Mouse (Mus musculus) heart, embryonic 11.5 days (tissue): ENCODE results near the gene Map4k1. TPM values are rescaled to one million over a fixed set of nuclear protein-coding genes. Genes with fewer than 3 reads are reported as not detected.

ENCODE experiments used
- ATAC-seq: fragments of 200-750 bp; cut with Nextera tagmentation; replicated peaks from 2 replicates; pipeline ENCODE4 v1.8.0; 2017; ENCODE audit warnings: moderate library complexity; ENCODE audit not compliant: insufficient number of reproducible peaks, low FRiP score, low TSS enrichment
- H3K27ac ChIP-seq: fragments of 300-500 bp; sonication (generic); 2 replicates; pipeline ENCODE4 v1.5.1; 2014; ENCODE audit warnings: mild to moderate bottlenecking, low read depth, low read length
- H3K27me3 ChIP-seq: fragments of 300-500 bp; sonication (generic); 2 replicates; pipeline ENCODE4 v1.6.1; 2014; ENCODE audit warnings: mild to moderate bottlenecking, low read length, mixed read lengths; ENCODE audit not compliant: control insufficient read depth, insufficient read depth
- H3K36me3 ChIP-seq: fragments of 300-500 bp; sonication (generic); 2 replicates; pipeline ENCODE4 v1.6.1; 2014; ENCODE audit warnings: mild to moderate bottlenecking, low read length, moderate library complexity, mixed read lengths; ENCODE audit not compliant: control insufficient read depth, insufficient read depth
- H3K4me1 ChIP-seq: fragments of 300-500 bp; sonication (generic); 2 replicates; pipeline ENCODE4 v1.6.1; 2014; ENCODE audit warnings: low read length; ENCODE audit not compliant: control insufficient read depth, insufficient read depth
- H3K4me2 ChIP-seq: fragments of 300-500 bp; sonication (generic); 2 replicates; pipeline ENCODE4 v1.6.1; 2014; ENCODE audit warnings: mild to moderate bottlenecking, moderate library complexity
- H3K4me3 ChIP-seq: fragments of 300-500 bp; sonication (generic); 2 replicates; pipeline ENCODE4 v1.5.1; 2014; ENCODE audit warnings: low read depth, low read length
- H3K9ac ChIP-seq: fragments of 300-500 bp; sonication (generic); 2 replicates; pipeline ENCODE4 v1.6.1; 2014; ENCODE audit warnings: mild to moderate bottlenecking, low read depth, low read length, moderate library complexity
- H3K9me3 ChIP-seq: fragments of 300-500 bp; sonication (generic); replicated peaks from 2 replicates; pipeline ENCODE4 v1.6.1; 2016; ENCODE audit warnings: low read length; ENCODE audit not compliant: control insufficient read depth
- WGBS: fragments of 180-500 bp; shearing (Covaris S2); extraction: QIAGEN DNeasy Blood & Tissue Kit; methylation state at CpG from one replicate; pipeline ENCODE4 v1.1.7; 2014; ENCODE audit not compliant: insufficient replicate concordance; 5-methylcytosine and 5-hydroxymethylcytosine counted together
- polyA plus RNA-seq: library from polyadenylated mRNA; unstranded; fragments of >200 nt; fragmentation: Nextera tagmentation; extraction: Ambion mirVana; gene quantifications from 2 replicates; pipeline ENCODE4 v1.2.1, GENCODE M21; 2014

Gene Map4k1
- polyA plus RNA-seq, 1 experiment from 2014 or later: 6.9 TPM

DNA sequence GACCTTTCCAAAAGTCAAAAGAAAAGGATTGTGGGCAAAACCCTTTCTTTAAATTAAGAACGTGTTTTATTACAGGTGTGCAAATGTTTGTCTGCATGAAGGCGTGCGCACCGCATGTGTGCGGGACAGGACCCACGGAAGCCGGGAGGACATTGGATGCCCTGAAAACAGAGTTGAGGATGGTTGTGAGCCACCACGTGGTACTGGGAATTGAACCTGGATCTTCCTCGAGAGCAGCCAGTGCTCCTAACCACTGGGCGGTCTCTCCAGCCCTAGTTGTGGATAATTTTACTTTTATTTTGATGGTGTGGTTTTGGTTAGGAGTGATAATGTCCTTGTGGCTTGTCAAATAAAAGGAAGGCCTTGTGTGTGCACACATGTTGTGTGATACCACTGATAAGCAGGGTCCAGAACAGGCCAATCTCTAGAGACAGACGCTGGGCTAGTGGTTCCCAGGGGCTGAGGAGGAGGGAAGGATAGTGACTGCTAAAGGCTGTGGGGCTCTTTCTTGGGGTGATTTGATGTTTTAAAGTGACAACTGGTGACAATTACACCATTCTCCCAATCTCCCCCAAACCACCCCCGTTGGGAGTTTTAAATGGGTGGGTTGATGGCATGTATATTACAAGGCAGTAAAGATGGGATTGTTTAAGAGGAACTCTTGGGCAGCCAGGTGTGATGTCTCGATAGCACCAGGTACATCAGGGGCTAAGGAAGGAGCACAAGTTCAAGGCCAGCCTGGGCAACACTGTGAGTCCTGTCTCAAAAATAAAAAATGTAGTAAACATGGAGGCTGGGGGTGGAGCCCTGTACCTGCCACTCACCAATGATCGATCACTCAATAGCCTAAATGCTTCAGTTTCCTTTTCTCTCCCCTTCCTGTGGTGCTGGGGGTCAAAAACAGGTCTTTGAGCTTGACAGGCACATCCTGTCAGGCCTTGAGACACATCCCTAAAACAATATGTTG lies 48.1 kb downstream of the Map4k1 start:
- H3K27me3 ChIP-seq: no peaks in the 10 kb centered on the region
- no peaks in the 10 kb centered on the region for H3K4me1 ChIP-seq
- H3K36me3 ChIP-seq: no peaks in the 10 kb centered on the region
- ATAC-seq: no peak
- no peaks in the 10 kb centered on the region for H3K9me3 ChIP-seq
- H3K27ac ChIP-seq: no peak overlapping the region
- no peak overlapping the region for H3K4me2 ChIP-seq
- no peak overlapping the region for H3K4me3 ChIP-seq
- WGBS: 75% methylated on average over 14 of the region's 14 CpGs
- no peak overlapping the region for H3K9ac ChIP-seq

DNA sequence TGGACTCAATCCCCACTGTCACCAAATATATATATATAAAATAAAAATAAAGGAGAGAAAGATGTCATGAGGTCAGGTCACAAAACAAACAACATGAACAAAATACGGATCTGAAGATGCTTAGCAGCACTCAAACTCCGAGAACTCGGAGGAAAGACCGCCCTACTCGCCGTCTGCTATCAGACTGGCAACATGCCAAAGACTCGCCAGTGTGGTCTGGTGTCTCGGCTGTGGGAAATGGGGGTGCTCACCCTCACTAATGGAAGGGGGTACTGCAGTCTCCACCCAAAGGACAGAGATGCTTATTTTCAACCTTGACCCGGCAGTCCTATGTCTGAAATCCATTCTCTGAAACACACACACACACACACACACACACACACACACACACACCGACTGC lies 49.8 kb downstream of the Map4k1 start:
- Histone ChIP-seq H3K4me2 (no peak overlapping the region), H3K4me1 (no peaks in the 10 kb centered on the region), H3K4me3 (no peak overlapping the region), H3K27me3 (no peaks in the 10 kb centered on the region), H3K9ac (no peak overlapping the region), H3K27ac (no peak overlapping the region), H3K36me3 (no peaks in the 10 kb centered on the region), H3K9me3 (no peaks in the 10 kb centered on the region)
- no peak for ATAC-seq
- WGBS: 63% methylated on average over 10 of the region's 10 CpGs

DNA sequence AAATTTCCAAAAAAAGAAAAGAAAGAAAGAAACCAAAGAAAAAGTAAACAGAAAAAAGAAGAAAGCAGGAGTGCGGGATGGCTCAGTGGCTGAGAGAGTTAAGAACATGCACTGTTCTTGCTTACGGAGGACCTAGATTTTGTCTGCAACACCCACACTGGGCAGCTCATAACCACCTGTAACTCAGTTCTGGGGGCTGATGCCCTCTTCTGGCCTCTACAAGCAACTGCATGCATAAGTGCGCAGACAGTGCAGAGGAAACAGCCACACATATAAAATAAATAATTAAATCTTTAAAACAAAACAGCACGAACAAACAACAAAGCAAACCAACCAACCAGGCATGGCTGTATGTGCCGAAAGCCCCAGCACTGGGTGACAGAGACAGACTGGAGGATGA lies 50.8 kb downstream of the Map4k1 start:
- no peak overlapping the region for H3K27ac ChIP-seq
- WGBS: 75% methylated on average over 5 of the region's 5 CpGs
- ATAC-seq: no peak
- no peaks in the 10 kb centered on the region for H3K27me3 ChIP-seq
- H3K36me3 ChIP-seq: no peaks in the 10 kb centered on the region
- no peak overlapping the region for H3K9ac ChIP-seq
- no peak overlapping the region for H3K4me3 ChIP-seq
- H3K9me3 ChIP-seq: no peaks in the 10 kb centered on the region
- no peaks in the 10 kb centered on the region for H3K4me1 ChIP-seq
- H3K4me2 ChIP-seq: no peak overlapping the region

DNA sequence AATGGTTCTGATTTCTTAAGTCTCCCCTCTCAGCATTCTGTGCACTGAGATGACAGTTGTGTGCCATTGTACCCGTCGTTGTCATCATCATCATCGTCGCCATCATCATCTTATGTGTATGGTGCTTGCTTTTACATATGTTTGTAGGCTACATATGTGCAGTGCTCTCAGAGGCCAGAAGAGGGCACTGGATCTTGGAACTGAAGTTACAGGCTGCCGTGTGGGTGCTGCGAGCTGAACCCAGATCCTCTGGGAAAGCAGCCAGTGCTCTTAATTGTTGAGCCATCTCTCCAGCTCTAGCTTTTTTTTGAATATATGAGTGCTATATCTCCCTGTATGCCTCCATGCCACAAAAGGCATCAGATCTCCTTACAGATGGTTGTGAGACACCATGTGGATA lies 55.4 kb downstream of the Map4k1 start:
- no peaks in the 10 kb centered on the region; the same call in 1 of the 2 replicates for H3K27me3 ChIP-seq
- H3K36me3 ChIP-seq: no peaks in the 10 kb centered on the region
- ATAC-seq: no peak
- H3K9ac ChIP-seq: no peak overlapping the region
- no peak overlapping the region for H3K4me2 ChIP-seq
- H3K4me3 ChIP-seq: no peak overlapping the region
- peaks cover 7% of the 10 kb centered on the region; the same call in 1 of the 2 replicates for H3K4me1 ChIP-seq
- no peak overlapping the region for H3K27ac ChIP-seq
- 82% methylated on average over 6 of the region's 6 CpGs for WGBS
- H3K9me3 ChIP-seq: no peaks in the 10 kb centered on the region

DNA sequence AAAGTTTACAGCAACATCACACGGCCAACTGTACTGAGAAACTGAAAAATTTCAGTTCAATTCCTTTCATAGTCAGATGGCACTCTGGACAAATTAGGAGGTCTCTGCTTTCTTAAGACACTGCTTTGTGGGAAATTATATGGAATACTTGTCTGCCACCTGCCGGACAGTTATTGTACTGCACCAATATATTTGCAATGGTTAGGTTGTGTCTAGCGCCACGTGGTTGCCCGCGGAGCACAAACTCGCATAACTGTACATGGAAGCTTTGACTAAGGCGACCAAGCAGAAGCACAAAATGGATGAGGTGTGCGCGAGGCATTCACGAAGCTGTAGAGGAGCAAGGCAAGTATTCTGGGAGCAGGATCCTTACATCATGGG lies 57.7 kb downstream of the Map4k1 start:
- H3K9ac ChIP-seq: peak overlapping the region; percentile 66
- peaks cover 4% of the 10 kb centered on the region for H3K27me3 ChIP-seq
- H3K36me3 ChIP-seq: no peaks in the 10 kb centered on the region
- peak overlapping the region; percentile 45 for H3K4me3 ChIP-seq
- ATAC-seq: no peak; the same call in 1 of the 2 replicates
- WGBS: under 1% methylated on average over 11 of the region's 11 CpGs
- no peak overlapping the region for H3K27ac ChIP-seq
- H3K4me1 ChIP-seq: peaks cover 7% of the 10 kb centered on the region; the same call in 1 of the 2 replicates
- peak overlapping the region; percentile 77 for H3K4me2 ChIP-seq
- no peaks in the 10 kb centered on the region for H3K9me3 ChIP-seq

DNA sequence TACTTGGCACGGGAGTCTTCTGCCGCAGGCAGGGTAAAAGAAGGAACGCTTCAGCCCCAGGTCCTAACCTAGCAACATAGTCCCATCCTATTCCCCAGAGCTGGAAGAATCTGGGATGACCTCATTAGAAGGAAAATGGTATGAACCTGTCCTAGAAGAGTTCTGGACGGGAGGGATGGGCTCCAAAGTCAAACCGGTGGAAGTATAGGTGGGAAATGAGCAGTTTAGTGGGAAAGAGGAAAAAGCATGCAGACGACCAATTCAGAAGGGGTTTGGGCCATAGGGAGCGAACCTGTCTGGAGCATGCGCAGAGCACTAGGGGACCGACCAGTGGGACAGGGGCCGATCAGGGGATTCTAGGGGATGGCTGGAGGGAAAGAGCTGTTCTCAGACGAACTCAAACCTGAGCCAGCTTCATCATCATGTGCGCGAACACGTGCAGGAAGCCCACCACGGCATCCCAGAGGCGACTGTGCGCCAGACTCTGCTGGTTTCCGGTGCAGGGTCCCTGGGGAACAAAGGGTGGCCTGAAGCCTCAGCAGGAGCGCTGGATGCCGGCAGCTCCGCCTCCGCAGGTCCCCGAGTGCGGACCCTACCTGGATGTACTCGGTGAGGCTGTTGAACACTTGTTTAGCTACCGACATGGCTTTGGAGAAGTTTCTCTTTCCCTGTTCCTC lies 58.3 kb downstream of the Map4k1 start:
- no peak overlapping the region for H3K27ac ChIP-seq
- no peak for ATAC-seq
- H3K4me3 ChIP-seq: peak overlapping the region; percentile 45
- 2% methylated on average over 26 of the region's 26 CpGs for WGBS
- H3K9me3 ChIP-seq: no peaks in the 10 kb centered on the region
- H3K9ac ChIP-seq: peak overlapping the region; percentile 66
- H3K4me1 ChIP-seq: peaks cover 7% of the 10 kb centered on the region; the same call in 1 of the 2 replicates
- peak overlapping the region; percentile 77 for H3K4me2 ChIP-seq
- H3K36me3 ChIP-seq: no peaks in the 10 kb centered on the region
- peaks cover 4% of the 10 kb centered on the region for H3K27me3 ChIP-seq

DNA sequence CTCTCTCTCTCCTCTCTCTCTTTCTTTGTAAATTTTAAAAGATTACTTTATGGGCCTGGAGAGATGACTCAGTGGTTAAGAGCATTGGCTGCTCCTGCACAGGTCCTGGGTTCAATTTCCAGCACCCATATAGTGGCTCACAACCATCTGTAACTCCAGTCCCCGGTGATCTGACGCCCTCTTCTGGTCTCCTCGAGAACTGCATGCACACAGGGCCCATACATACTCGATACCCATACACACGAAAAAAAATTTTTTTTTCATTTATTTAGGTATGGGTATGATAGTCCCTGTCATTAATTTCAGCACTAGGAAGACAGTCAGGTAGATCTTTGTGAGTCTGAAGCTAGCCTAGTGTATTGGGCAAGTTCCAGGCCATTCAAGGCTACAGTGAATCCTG lies 59.3 kb downstream of the Map4k1 start:
- WGBS: 78% methylated on average over 5 of the region's 5 CpGs
- no peak overlapping the region for H3K9ac ChIP-seq
- H3K4me3 ChIP-seq: no peak overlapping the region
- ATAC-seq: no peak
- H3K9me3 ChIP-seq: no peaks in the 10 kb centered on the region
- H3K4me2 ChIP-seq: no peak overlapping the region
- H3K36me3 ChIP-seq: no peaks in the 10 kb centered on the region
- peaks cover 9% of the 10 kb centered on the region for H3K27me3 ChIP-seq
- no peak overlapping the region for H3K27ac ChIP-seq
- H3K4me1 ChIP-seq: peaks cover 7% of the 10 kb centered on the region; the same call in 1 of the 2 replicates

DNA sequence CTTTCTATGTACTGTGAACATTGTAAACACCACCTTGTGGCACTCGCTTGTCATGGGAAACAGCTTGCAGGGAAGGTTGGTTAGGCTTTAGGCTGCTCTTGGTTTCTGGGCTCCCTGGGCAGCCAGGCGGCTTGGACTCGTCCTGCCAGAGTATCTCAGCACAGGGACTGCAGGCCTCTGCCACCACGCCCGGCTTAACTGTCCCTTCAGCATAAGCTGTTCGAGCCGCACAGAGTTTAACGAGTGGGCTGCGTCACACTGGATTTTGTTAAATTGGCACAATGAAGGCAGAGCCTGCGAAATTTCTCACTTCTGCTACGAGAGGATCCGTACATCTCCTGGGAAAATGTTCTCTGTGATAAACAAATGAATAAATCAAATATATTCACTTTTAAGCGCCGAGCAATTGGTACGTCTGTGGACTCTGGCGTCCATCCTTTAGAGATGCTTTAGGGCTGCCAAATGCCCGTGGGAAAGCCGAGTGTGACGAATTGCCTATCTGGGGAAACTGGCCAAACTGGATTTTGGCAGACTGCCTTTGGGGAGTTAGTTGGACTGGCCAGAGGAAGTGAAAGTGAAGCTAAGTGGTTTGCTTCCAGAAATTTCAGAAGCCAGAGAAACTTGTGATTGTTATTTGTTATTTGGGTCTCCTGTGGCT lies 61.3 kb downstream of the Map4k1 start:
- no peak for ATAC-seq
- Histone ChIP-seq H3K9ac (no peak overlapping the region), H3K36me3 (no peaks in the 10 kb centered on the region), H3K27ac (no peak overlapping the region), H3K9me3 (no peaks in the 10 kb centered on the region), H3K4me3 (no peak overlapping the region), H3K27me3 (peaks cover 12% of the 10 kb centered on the region), H3K4me1 (peaks cover 7% of the 10 kb centered on the region; the same call in 1 of the 2 replicates), H3K4me2 (no peak overlapping the region)
- WGBS: 80% methylated on average over 19 of the region's 19 CpGs
